Mouse (Mus musculus): ENCODE data around the gene Commd1.

Commd1 gene

GRCm38 (mm10) chr11:22981984-22982757, at the start of gene Commd1, which contains the start of gene Gm28048:
Gene Commd1 (minus strand): TSS chr11:22982382.
Gene Gm28048 (minus strand): TSS chr11:22982090.
- DNase-seq (ENCODE audit: low read depth, low spot score) = peak; percentile 83

DNA sequence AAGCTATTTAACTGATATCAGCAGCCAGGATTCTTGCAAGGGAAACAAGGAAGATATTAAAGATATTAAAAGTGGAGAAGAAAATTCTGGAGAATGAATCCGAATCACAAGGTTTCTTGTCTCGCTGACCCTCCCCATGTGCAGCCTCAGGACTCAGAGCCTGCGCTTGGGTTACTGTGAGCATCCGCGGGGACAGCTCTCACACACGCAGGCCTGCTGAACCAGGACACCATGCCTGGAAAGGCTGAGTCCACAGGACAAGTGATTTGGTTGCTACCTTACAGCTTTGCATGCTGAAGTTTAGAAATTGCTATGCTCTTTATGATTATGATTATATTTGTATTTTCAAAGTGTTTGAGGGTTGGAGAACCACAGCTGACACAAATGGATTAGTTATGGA, 47.2 kb upstream of the Commd1 start:
- no peak for DNase-seq (ENCODE audit: low read depth, low spot score)

DNA sequence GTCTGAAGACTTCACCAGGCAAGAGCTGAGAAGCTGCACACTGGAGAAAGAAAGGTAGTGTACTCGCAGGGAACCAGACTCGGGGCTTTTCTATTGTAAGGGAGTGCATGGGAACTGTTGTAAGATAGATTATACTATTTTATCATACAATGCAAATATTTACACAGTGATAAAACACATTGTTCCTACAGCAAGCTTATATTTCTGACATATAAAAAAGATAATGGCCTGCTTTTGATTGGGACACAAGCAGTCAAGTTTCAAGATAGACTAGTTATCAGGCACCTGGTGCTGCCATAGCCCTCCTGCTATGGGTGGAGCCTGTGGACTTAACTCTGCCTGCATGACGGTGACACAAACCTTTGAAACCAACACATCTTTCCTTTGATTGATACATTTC, 46.8 kb upstream of the Commd1 start:
- DNase-seq (ENCODE audit: low read depth, low spot score) = no peak

DNA sequence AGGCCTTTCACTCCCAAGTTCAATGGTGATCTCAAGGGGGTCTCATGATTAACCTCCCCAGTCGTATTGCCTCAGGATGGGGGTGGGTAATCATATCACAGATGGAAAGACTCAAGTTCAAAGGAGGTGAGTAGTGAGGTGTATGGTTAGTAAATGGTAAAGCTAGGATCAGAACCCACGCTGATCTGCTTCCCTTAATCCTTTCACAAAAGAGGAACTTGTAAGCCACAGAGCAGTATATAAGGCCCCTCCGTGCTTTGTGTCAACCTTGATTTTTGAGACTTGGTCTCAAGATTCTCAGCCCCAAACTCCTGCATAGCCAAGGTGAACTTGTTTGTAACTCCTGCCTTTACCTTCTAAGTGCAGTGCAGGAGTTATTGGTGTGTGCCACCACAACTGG, 42.0 kb upstream of the Commd1 start:
- DNase-seq (ENCODE audit: low read depth, low spot score) = no peak

DNA sequence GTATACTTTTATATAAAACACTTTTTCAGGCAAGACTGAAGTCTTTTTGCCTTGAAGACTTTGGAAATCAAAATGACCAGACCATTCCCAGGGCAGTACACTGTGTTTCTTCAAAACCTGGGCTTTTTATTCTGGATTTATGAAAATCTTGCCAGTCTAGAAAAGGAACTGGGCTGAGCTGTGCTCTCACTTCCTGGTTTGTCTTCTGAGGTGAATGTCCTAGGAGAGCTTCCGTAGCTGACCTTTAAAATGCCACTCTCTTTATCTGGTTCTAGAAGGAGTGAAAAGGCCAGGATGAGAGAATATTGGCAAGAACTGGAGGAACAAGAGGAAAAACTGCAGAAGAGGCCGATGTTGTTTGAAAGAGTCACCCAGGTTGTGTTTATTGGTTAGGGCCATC, 41.0 kb upstream of the Commd1 start:
- no peak for DNase-seq (ENCODE audit: low read depth, low spot score)

DNA sequence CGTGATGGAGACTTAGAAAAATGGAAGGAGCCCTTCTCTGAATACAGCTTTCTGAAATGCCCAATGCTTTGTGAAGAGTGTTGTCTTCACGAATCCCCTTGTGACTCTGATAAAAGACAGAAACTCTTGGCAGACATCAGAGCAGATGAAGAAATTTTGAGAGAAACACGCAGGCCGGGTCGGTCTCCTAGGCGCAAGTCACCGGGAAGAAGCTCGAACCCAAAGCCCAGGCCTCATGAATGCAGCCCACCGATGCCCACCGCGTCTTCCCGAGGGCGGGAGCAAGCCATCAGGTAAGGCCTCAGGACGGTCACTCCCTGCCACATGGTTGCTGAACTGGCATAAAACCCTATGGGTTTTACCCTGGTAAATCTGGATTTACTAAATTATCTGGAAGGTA, 38.7 kb upstream of the Commd1 start:
- DNase-seq (ENCODE audit: low read depth, low spot score) = no peak

DNA sequence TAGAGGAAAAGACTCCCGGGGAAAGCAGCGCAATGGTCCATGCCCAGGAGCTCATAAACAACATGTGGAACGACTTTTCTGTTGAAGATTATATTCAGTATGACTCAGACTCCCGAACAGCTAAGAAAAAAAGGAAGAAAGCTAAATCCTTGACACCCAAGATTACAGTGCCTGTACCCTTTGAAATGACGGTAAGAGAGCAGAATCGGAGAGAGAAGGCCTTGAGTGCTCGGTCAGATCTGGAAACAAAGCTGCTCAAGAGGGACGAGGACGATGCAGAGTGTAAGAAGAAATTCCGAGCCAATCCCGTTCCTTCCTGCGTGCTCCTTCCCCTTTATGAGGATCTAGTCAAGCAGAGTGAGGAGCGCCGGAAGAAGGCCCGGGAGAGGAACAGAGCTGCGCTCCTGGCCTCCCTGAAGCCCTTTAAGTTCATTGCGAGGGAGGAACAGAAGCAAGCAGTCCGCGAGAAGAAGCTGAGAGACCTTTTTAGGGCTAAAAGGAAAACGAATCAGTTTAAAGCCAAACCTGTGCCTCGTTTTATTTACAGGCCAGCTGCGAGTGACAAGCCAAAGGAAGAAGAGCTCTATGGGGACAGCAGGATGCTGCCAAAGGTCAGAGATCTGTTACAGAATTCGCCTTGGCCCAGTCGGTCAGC, 38.1 kb upstream of the Commd1 start:
- DNase-seq (ENCODE audit: low read depth, low spot score) = no peak

DNA sequence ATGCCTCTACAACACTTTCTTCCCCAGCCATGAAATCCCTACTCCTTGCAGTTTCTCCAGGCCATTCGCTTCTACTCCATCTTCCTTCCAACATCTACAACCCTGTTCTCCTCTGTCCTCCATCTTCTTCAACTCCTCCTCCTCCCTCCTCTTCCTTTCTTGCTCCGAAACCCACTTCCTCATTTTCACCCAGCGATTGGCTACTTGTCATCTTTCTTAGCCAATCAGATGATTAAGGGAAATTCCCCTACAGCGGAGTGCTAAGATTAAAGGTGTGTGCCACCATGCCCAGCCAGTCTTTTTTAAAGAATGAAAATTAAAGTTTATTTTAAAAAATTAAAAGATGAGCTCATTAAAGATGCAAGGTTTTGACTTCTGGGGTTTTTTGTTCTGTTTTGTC, 35.8 kb upstream of the Commd1 start:
- no peak for DNase-seq (ENCODE audit: low read depth, low spot score)

GRCm38 (mm10) chr11:23014996-23015395, 32.8 kb upstream of the Commd1 start:
- no peak for DNase-seq (ENCODE audit: low read depth, low spot score)

DNA sequence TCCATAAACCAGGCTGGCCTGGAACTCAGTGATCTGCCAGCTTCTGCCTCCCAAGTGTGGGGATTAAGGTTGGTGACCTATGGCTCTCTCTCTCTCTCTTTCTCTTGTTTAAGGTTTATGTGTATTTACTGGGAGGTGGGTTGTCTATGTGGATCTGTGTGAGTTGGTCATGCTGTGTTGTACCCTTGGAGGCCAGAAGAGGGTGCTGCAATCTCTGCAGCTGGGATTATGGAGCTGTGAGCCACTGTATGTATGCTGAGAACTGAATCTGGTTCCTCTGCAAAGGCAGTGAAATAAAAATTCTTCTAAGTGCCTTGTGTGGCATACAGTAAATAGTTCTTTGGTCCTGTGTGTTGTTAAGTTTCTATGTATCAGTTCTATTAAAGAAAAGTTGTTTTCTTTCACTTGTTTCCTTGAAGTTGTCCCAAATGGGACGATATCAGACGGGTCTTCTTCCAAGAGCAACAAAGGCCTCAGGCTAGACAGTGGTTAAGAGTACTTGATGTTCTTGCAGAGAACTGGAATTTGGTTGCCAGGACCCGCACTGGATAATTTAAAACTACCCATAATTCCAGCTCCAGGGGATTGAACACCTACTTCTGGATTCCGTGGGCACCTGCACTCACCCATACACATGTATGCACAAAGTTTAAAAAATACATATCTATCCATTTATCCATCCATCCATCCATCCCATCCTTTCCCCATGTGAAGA, 31.6 kb upstream of the Commd1 start:
- no peak for DNase-seq (ENCODE audit: low read depth, low spot score)

DNA sequence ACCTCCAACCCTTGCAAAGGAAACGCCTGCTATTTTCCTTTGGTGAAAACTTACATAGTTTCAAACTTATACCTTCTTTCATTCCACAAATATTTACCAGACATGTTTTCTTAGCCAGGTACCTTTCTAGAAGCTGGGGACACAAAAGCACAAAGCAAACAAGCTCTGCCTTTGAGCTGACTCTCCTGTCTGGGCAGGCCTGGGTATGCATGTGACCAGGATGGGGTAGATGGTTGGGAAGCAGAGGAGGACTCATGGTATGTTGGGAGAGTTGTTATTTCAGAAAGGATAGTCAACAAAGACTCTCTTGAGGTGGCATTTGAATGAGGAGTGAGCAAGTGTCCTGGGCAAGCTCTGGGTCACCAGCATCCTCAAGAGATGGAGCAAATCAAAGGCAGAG, 30.9 kb upstream of the Commd1 start:
- no peak for DNase-seq (ENCODE audit: low read depth, low spot score)

- DNase-seq (ENCODE audit: low read depth, low spot score) = no peak
Measured at GRCm38 (mm10) chr11:23008824-23009200, 26.6 kb upstream of the Commd1 start.

DNA sequence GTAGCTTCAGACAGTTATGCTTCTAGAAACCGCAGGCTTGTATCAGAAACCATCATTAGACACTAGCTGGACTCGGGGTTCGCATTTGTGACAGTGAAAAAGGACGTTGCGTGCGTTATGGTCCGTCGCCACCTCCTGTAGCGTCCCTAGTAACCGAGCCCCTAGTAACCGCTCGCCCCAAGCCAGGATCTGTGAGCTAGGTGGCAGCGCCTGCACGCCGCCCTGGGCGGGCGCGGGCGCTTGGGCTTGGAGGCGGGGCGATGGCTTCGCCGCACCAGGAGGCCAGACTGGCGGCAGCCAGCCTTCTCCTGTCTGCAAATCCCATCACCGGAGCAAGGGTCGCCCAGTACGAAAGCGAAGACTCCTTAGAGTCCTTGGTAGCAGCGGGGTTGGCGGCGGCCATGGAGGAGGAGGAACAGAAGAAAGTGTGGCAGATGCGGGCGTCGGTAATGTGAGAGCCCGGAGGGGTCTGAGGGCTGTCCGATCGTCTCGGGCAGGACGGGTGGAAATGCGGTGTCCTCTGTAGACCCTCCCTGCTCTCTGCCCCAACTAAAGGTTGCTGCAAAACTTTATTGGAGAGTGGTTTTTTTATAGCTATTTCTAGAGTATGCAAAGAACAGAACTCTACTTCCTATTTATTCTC, 26.1 kb upstream of the Commd1 start:
- peak; percentile 74 for DNase-seq (ENCODE audit: low read depth, low spot score)

DNA sequence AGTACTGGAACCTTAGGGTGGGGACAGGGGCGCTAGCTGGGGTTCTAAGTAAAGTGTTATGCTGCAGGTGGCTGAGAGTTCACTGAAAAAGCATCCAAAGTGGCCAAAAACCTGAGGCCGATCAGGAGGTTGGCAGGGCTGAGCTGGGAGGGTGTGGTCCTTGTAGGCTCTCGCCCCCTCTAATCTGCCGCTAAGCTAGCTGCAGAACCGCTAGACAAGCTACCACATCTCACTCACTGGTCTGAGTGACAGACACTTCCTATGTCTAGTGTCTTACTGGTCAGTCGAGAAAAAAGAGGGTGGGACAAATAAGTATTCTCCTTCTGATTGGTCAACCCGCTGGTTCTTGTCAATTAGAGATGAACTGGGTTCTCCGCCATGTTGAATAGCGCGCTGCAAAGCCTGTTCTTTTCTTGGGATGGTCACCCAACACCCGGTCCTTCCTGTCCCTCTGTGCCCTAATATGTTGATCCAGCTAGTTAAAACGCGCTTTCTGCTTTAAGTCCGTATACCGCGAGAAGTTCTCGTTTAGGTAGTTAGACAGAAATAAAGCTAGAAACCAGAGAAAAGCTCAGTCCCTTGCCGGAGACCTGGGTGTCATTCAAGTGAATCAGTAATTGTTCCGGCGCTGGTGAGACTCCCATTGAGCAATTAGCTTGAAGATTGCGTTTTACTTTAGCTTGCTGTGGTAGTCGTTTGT, 25.4 kb upstream of the Commd1 start, which contains the start of gene Fam161a:
Gene Fam161a (plus strand): TSS at position 51 of the 700 bp plus-strand sequence.
- DNase-seq (ENCODE audit: low read depth, low spot score) = peak; percentile 90

DNA sequence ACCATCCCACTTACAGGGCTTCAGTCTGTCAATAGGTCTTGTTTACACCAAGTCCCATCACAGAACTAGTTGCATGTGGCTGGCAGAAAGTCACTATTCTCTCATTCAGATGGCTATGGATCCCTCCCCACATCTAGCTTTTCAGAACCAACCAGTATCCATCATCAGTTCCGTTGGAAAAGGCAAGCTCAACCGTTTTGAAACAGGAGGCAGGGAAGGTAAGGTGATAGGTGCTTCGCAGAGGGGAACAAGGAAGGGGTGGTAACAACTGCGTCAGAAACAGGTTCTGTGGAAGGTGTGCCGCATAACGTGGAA, 24.9 kb upstream of the Commd1 start:
- DNase-seq (ENCODE audit: low read depth, low spot score) = no peak

DNA sequence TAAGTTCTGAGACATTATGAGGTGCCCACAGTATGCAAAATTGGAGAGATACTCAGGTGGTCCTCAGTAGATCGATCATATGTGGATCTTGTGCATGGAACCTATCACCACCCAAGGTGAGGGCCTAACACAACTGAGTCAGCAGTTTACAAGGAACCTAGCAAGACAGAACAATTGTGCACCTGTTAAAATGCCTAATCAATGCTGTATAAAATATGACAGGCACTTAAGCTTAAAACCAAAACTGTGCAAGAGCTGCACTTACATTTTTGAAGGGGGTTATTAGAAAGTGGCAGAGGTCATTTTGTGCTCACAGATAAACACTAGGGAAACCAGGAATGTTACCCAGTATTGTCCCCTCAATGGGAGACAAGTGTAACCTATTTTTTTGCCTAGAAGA, 23.1 kb upstream of the Commd1 start:
- DNase-seq (ENCODE audit: low read depth, low spot score) = no peak

GRCm38 (mm10) chr11:22998308-22998707, 16.1 kb upstream of the Commd1 start:
- DNase-seq (ENCODE audit: low read depth, low spot score) = no peak

GRCm38 (mm10) chr11:22995461-22995860, 13.3 kb upstream of the Commd1 start:
- no peak for DNase-seq (ENCODE audit: low read depth, low spot score)

DNA sequence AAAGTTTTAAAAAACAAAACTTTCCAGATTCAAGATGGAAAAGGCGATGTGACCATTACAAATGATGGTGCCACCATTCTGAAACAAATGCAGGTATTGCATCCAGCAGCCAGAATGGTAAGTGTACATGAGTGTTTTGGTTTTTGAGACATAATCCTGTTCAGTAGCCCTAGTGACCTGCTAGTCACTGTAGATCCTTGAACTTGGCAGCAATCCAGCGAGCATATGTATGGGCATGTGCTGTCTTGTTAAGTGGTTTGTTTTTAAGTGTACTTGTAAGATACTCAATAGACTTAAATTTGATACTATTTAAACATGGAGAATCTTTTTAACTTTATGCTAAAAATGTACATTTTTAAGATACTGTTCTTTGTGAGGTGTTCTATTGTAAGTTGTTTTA, 12.1 kb upstream of the Commd1 start:
- no peak for DNase-seq (ENCODE audit: low read depth, low spot score)

DNA sequence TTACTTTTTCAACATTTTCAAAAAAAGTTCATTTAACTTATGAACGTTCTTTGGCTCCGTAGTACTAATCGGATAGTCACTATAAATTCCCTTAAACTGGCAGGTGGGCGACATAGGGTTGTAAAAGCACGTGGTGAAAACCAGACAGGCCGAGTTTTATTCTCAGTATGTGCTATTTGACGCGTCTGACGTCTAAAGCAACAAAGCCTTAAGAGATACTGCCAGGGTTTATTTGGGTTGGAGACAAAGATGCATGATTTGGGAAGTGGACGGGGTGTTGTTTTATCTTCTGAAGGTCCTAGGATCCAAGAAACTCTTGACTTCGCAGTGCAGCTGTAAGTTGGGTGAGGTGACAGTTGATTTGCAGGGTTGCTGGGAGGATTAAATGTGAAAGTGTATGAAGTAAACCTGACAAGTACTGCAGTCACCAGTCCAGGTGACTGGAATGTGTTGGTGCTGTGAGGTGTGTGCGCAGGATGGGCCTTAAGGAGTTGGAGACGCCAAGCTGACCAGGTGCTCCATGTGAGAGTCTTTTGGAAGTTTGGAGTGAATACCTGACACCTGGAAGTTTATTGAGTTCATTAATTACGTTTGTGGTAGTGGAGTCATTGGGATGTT, 9.1 kb upstream of the Commd1 start:
- DNase-seq (ENCODE audit: low read depth, low spot score) = no peak
